Mouse (Mus musculus) G1E (cell line): ENCODE results near the gene Mertk.

Source experiments
- CTCF ChIP-seq: IDR thresholded peaks from 2 replicates; pipeline ENCODE4 v1.5.1; 2012; ENCODE audit warnings: low read depth, low read length, inconsistent platforms, mixed read lengths
- GATA1 ChIP-seq: IDR thresholded peaks from 2 replicates; pipeline ENCODE4 v1.6.1; 2012; ENCODE audit warnings: borderline replicate concordance, low read length, inconsistent platforms, mixed read lengths

- TF ChIP-seq CTCF (no peak), GATA1 (no peak)
Measured at GRCm38 (mm10) chr2:128827787-128828186, 129.0 kb downstream of the Mertk start.
